ENCODE assay signal across 8 mouse cellular contexts in the genomic region with DNA sequence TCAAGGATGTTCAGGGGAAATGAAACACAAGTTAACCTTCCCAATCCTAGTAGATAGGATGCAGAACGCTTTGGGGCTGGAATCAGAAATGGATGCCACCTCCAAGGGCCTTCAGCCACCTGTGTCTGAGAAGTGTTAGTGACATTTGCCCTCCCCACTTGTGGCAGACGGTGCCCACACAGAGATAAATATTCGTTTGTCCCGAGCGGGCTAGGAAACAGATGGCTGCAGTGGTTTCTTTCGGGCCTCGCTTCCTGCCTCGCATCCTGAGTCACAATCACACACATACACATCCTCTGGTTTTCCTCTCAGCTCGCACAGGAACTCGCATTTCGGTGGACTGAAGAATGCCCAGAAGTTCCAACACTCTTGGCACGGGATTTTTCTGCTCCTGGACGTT. TPM values are rescaled to one million over a fixed set of nuclear protein-coding genes. Genes with fewer than 3 reads are reported as not detected.
DNase-seq lines count a peak whose midpoint lies in the region; ATAC-seq and TF ChIP-seq lines count a peak whose summit lies in the region.
"Had no signal": no experiment of that assay in that cellular context is flagged by ENCODE, and none has a peak within 500 bp of the region (broad histone marks: within the 10 kb centered on the region; RNA-seq: fewer than 3 reads in every experiment).

No protein-coding gene starts in this region.

- H3K27ac ChIP-seq in stomach, embryonic 14.5 days (ENCODE audit: low read length): peak overlapping the region; percentile 48; the same call in 1 of the 2 replicates
- no peak overlapping the region for H3K27ac ChIP-seq in stomach, postnatal 0 days (replicated peaks)
- no peak overlapping the region for H3K27ac ChIP-seq in forebrain, embryonic 15.5 days (replicated peaks)
- H3K27ac ChIP-seq in left cerebral cortex, adult 2 months: no peak overlapping the region
- H3K27ac ChIP-seq: hindbrain, embryonic 12.5 days had no signal

- intact Hi-C loops in left cerebral cortex, adult 2 months (cut with DNase I): no loop called here

- no peak overlapping the region for H3K4me3 ChIP-seq in stomach, embryonic 14.5 days (ENCODE audit: low read depth, low read length)
- H3K4me3 ChIP-seq in stomach, postnatal 0 days (ENCODE audit: low read depth, low read length): no peak overlapping the region
- no peak overlapping the region for H3K4me3 ChIP-seq in forebrain, embryonic 15.5 days
- H3K4me3 ChIP-seq in left cerebral cortex, adult 2 months: no peak overlapping the region
- H3K4me3 ChIP-seq: hindbrain, embryonic 12.5 days had no signal

- H3K27me3 ChIP-seq in stomach, embryonic 14.5 days (ENCODE audit: control insufficient read depth, insufficient read depth, low read length): no peaks in the 10 kb centered on the region
- H3K27me3 ChIP-seq in stomach, postnatal 0 days (ENCODE audit: control insufficient read depth, insufficient read depth, low read length): no peaks in the 10 kb centered on the region
- 0 out of 2 replicates have a peak, but pooled peaks cover 6% of the 10 kb centered on the region for H3K27me3 ChIP-seq in forebrain, embryonic 15.5 days
- H3K27me3 ChIP-seq: hindbrain, embryonic 12.5 days had no signal

- no peak for ATAC-seq in stomach, embryonic 14.5 days (ENCODE audit: insufficient number of reproducible peaks, insufficient read depth, low FRiP score, low read depth)
- ATAC-seq in stomach, postnatal 0 days (ENCODE audit: low FRiP score, low TSS enrichment): no peak
- ATAC-seq in forebrain, embryonic 15.5 days (replicated peaks): no peak

- no peak for DNase-seq in stomach, postnatal 0 days (ENCODE audit: low spot score)
- DNase-seq in heart, postnatal 4 days: peak; percentile 38
- peak; percentile 70 for DNase-seq in lung, postnatal 10 days
- no peak for DNase-seq in left cerebral cortex, adult 8-10 months (ENCODE audit: low spot score in 2 of 2)
- no peak for DNase-seq in left cerebral cortex, adult 2 months (ENCODE audit: extremely low spot score in 1 of 2, low spot score in 2 of 2)

- WGBS in stomach, embryonic 14.5 days: 84% methylated on average over 13 of the region's 13 CpGs
- WGBS in stomach, postnatal 0 days: 87% methylated on average over 13 of the region's 13 CpGs
- 84% methylated on average over 13 of the region's 13 CpGs for WGBS in forebrain, embryonic 15.5 days

- H3K4me1 ChIP-seq in stomach, embryonic 14.5 days (ENCODE audit: control insufficient read depth, insufficient read depth, low read length): peaks cover 5% of the 10 kb centered on the region; the same call in 1 of the 2 replicates
- no peaks in the 10 kb centered on the region for H3K4me1 ChIP-seq in stomach, postnatal 0 days (replicated peaks; ENCODE audit: control insufficient read depth, insufficient read depth)
- H3K4me1 ChIP-seq in forebrain, embryonic 15.5 days: peaks cover 9% of the 10 kb centered on the region; the same call in 1 of the 2 replicates

- TF ChIP-seq EP300 in stomach, postnatal 0 days (optimal IDR thresholded peaks at IDR 0.05): no peak

- no peaks in the 10 kb centered on the region for H3K36me3 ChIP-seq in stomach, embryonic 14.5 days (ENCODE audit: control insufficient read depth, insufficient read depth, low read length)
- H3K36me3 ChIP-seq in stomach, postnatal 0 days (ENCODE audit: control insufficient read depth, insufficient read depth, low read length): no peaks in the 10 kb centered on the region
- no peaks in the 10 kb centered on the region for H3K36me3 ChIP-seq in forebrain, embryonic 15.5 days
- H3K36me3 ChIP-seq: hindbrain, embryonic 12.5 days had no signal

- H3K9me3 ChIP-seq in stomach, embryonic 14.5 days (ENCODE audit: control insufficient read depth, low read depth, low read length): no peaks in the 10 kb centered on the region
- H3K9me3 ChIP-seq in stomach, postnatal 0 days (ENCODE audit: control insufficient read depth, low read length): no peaks in the 10 kb centered on the region
- H3K9me3 ChIP-seq in forebrain, embryonic 15.5 days: no peaks in the 10 kb centered on the region
- H3K9me3 ChIP-seq: hindbrain, embryonic 12.5 days had no signal

- no peak overlapping the region for H3K4me2 ChIP-seq in stomach, embryonic 14.5 days (replicated peaks; ENCODE audit: low read depth, low read length)
- no peak overlapping the region for H3K4me2 ChIP-seq in stomach, postnatal 0 days (replicated peaks; ENCODE audit: low read depth)
- H3K4me2 ChIP-seq in forebrain, embryonic 15.5 days (replicated peaks): no peak overlapping the region
- H3K4me2 ChIP-seq: hindbrain, embryonic 12.5 days had no signal

- no peak for TF ChIP-seq CTCF in stomach, postnatal 0 days (IDR thresholded peaks at IDR 0.05; ENCODE audit: low read depth)
- TF ChIP-seq CTCF in left cerebral cortex, adult 2 months (IDR thresholded peaks at IDR 0.05): no peak

- no peak overlapping the region for H3K9ac ChIP-seq in stomach, embryonic 14.5 days (replicated peaks; ENCODE audit: low read depth, low read length)
- H3K9ac ChIP-seq in stomach, postnatal 0 days (ENCODE audit: low read length): no peak overlapping the region
- H3K9ac ChIP-seq in forebrain, embryonic 15.5 days (replicated peaks): no peak overlapping the region
- H3K9ac ChIP-seq: hindbrain, embryonic 12.5 days had no signal

RNA-seq across cellular contexts. Expression of a gene that starts 13.5 kb away (rescaled TPM):
- 0.27 and 0.88 TPM in 2 replicates for polyA plus RNA-seq in stomach, embryonic 14.5 days (2014; fragmentation: Nextera tagmentation; extraction: Ambion mirVana)
- 0.06 and 0.21 TPM in 2 replicates for polyA plus RNA-seq in stomach, postnatal 0 days (2015; fragmentation: Nextera tagmentation; extraction: Ambion mirVana)
- under 1 TPM; 0.57 to 0.72 TPM for total RNA-seq in heart, postnatal 4 days (2021)
- under 1 TPM in 2 of 4 experiments, not detected in 2; 0.17 to 0.32 TPM for total RNA-seq in left cerebral cortex, adult 8-10 months (2022)
- polyA plus RNA-seq in forebrain, embryonic 15.5 days (2015; fragmentation: Nextera tagmentation; extraction: Ambion mirVana): 0.11 TPM in 1 of 2 replicates, not detected in the other
- total RNA-seq in left cerebral cortex, adult 2 months (2021): under 1 TPM in 1 of 2 experiments, not detected in 1; 0.34 TPM

Comparison
In these comparisons a context has a peak if more than half of its experiments do, and no peak if none do; other contexts are left out.
1. DNase-seq: peak in heart, postnatal 4 days (single experiment) and lung, postnatal 10 days (single experiment); none in stomach, postnatal 0 days (single experiment), left cerebral cortex, adult 8-10 months (0 of 2) and left cerebral cortex, adult 2 months (0 of 2).